In the genomic region with DNA sequence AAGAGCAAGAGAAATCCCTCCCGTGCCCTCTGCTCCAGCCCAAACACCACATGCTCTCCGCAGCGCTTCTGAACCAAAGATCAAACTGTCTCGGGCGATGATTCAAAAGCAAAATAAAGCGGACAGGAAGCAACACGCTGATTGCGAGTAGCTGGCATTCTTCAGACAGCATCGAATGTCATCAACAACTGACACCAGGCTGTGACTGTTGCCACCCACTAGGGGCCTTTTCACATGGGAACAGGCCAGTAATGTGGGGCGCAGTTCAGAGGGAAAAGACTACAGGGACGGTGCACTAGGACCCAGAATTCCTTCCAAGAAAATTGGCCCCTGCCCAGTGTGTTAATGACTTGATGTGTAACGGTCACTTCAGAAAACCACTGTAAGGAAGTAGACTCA, we compare ENCODE assay signal across 8 mouse cellular contexts. TPM values are rescaled to one million over a fixed set of nuclear protein-coding genes. Genes with fewer than 3 reads are reported as not detected.
DNase-seq lines count a peak whose midpoint lies in the region; ATAC-seq and TF ChIP-seq lines count a peak whose summit lies in the region.

No protein-coding gene starts in this region.

- TF ChIP-seq CTCF in embryonic fibroblast, embryonic 13.5 days (IDR thresholded peaks at IDR 0.05; ENCODE audit: borderline replicate concordance, insufficient read depth, low read length): no peak

- H3K4me2 ChIP-seq in heart, embryonic 12.5 days: peak overlapping the region; percentile 90
- H3K4me2 ChIP-seq in kidney, embryonic 15.5 days: peak overlapping the region; percentile 97
- H3K4me2 ChIP-seq in liver, embryonic 11.5 days: peak overlapping the region; percentile 88
- H3K4me2 ChIP-seq in stomach, embryonic 16.5 days (ENCODE audit: low read depth, low read length): peak overlapping the region; percentile 85

- ATAC-seq in heart, embryonic 12.5 days (ENCODE audit: insufficient number of reproducible peaks, low FRiP score): peak; percentile 62
- ATAC-seq in kidney, embryonic 15.5 days (replicated peaks; ENCODE audit: low FRiP score): no peak
- no peak for ATAC-seq in liver, embryonic 11.5 days (replicated peaks; ENCODE audit: low FRiP score)
- ATAC-seq in stomach, embryonic 16.5 days (ENCODE audit: insufficient read depth, low FRiP score): no peak

- peaks cover 11% of the 10 kb centered on the region for H3K4me1 ChIP-seq in embryonic fibroblast, embryonic 13.5 days (ENCODE audit: control insufficient read depth, insufficient read depth, low read length)
- H3K4me1 ChIP-seq in heart, embryonic 12.5 days (replicated peaks): peaks cover 58% of the 10 kb centered on the region
- H3K4me1 ChIP-seq in kidney, embryonic 15.5 days: peaks cover 37% of the 10 kb centered on the region
- H3K4me1 ChIP-seq in liver, embryonic 11.5 days (replicated peaks; ENCODE audit: control insufficient read depth, insufficient read depth, low read length): peaks cover 48% of the 10 kb centered on the region
- H3K4me1 ChIP-seq in stomach, embryonic 16.5 days (ENCODE audit: control insufficient read depth, insufficient read depth, low read length): peaks cover 18% of the 10 kb centered on the region; the same call in 1 of the 2 replicates

- 0% methylated on average over 12 of the region's 12 CpGs for WGBS in heart, embryonic 12.5 days
- under 1% methylated on average over 12 of the region's 12 CpGs for WGBS in kidney, embryonic 15.5 days
- WGBS in liver, embryonic 11.5 days: under 1% methylated on average over 12 of the region's 12 CpGs
- WGBS in stomach, embryonic 16.5 days: under 1% methylated on average over 12 of the region's 12 CpGs

- no peaks in the 10 kb centered on the region for H3K36me3 ChIP-seq in heart, embryonic 12.5 days
- no peaks in the 10 kb centered on the region for H3K36me3 ChIP-seq in kidney, embryonic 15.5 days
- H3K36me3 ChIP-seq in liver, embryonic 11.5 days (ENCODE audit: control insufficient read depth, insufficient read depth, low read length): no peaks in the 10 kb centered on the region
- no peaks in the 10 kb centered on the region for H3K36me3 ChIP-seq in stomach, embryonic 16.5 days (ENCODE audit: control insufficient read depth, insufficient read depth, low read length)

- H3K27me3 ChIP-seq in heart, embryonic 12.5 days (replicated peaks): peaks cover 6% of the 10 kb centered on the region; the same call in 1 of the 2 replicates
- peaks cover 20% of the 10 kb centered on the region; the same call in 1 of the 2 replicates for H3K27me3 ChIP-seq in kidney, embryonic 15.5 days
- no peaks in the 10 kb centered on the region for H3K27me3 ChIP-seq in liver, embryonic 11.5 days (replicated peaks; ENCODE audit: control insufficient read depth, insufficient read depth, low read length)
- no peaks in the 10 kb centered on the region for H3K27me3 ChIP-seq in stomach, embryonic 16.5 days (ENCODE audit: control insufficient read depth, insufficient read depth, low read length)

- TF ChIP-seq POLR2A in embryonic fibroblast, embryonic 13.5 days (IDR thresholded peaks at IDR 0.05; ENCODE audit: low read depth, low read length): no peak

- no peaks in the 10 kb centered on the region for H3K9me3 ChIP-seq in heart, embryonic 12.5 days (replicated peaks)
- no peaks in the 10 kb centered on the region for H3K9me3 ChIP-seq in kidney, embryonic 15.5 days (replicated peaks)
- H3K9me3 ChIP-seq in liver, embryonic 11.5 days (ENCODE audit: control insufficient read depth, low read length): no peaks in the 10 kb centered on the region
- no peaks in the 10 kb centered on the region for H3K9me3 ChIP-seq in stomach, embryonic 16.5 days (replicated peaks; ENCODE audit: control insufficient read depth, low read length)

- peak overlapping the region; percentile 76 for H3K27ac ChIP-seq in embryonic fibroblast, embryonic 13.5 days (ENCODE audit: insufficient read depth, low read length)
- H3K27ac ChIP-seq in heart, embryonic 12.5 days (ENCODE audit: poor library complexity, severe bottlenecking): peak overlapping the region; percentile 87
- H3K27ac ChIP-seq in kidney, embryonic 15.5 days: peak overlapping the region; percentile 86
- peak overlapping the region; percentile 68 for H3K27ac ChIP-seq in liver, embryonic 11.5 days (ENCODE audit: low read depth, low read length)
- H3K27ac ChIP-seq in stomach, embryonic 16.5 days (ENCODE audit: low read length): peak overlapping the region; percentile 86

- H3K4me3 ChIP-seq in embryonic fibroblast, embryonic 13.5 days (ENCODE audit: insufficient read depth, low read length): peak overlapping the region; percentile 83
- peak overlapping the region; percentile 72 for H3K4me3 ChIP-seq in heart, embryonic 12.5 days
- H3K4me3 ChIP-seq in kidney, embryonic 15.5 days (replicated peaks): peak overlapping the region; percentile 81
- peak overlapping the region; percentile 82 for H3K4me3 ChIP-seq in liver, embryonic 11.5 days (ENCODE audit: low read depth, low read length)
- peak overlapping the region; percentile 84 for H3K4me3 ChIP-seq in stomach, embryonic 16.5 days (replicated peaks; ENCODE audit: low read length)

- peak overlapping the region; percentile 81 for H3K9ac ChIP-seq in heart, embryonic 12.5 days
- H3K9ac ChIP-seq in kidney, embryonic 15.5 days: peak overlapping the region; percentile 70; the same call in 1 of the 2 replicates
- H3K9ac ChIP-seq in liver, embryonic 11.5 days (ENCODE audit: low read depth, low read length): peak overlapping the region; percentile 73
- peak overlapping the region; percentile 80 for H3K9ac ChIP-seq in stomach, embryonic 16.5 days (ENCODE audit: low read length)

- peak; percentile 82 for DNase-seq in CD4-positive helper T cell, adult 2 months (ENCODE audit: low read depth, low spot score)
- DNase-seq in adrenal gland, postnatal 36 days: peak; percentile 61 to 68
- peak; percentile 60 for DNase-seq in liver, embryonic 11.5 days (ENCODE audit: low spot score)
- peak; percentile 48 to 67 for DNase-seq in monocyte, adult 2 months (ENCODE audit: low read depth in 1 of 2, low spot score in 2 of 2)

RNA-seq across cellular contexts. Expression of a gene that starts 1.1 kb away (rescaled TPM):
- total RNA-seq in adrenal gland, postnatal 36 days (2021): 10 to 100 TPM; 34.5 to 64.0 TPM
- 57.2 and 62.6 TPM in 2 replicates for polyA plus RNA-seq in embryonic fibroblast, embryonic 13.5 days (2011; ENCODE audit: insufficient read length, low read depth, missing spikeins)
- 35.1 and 41.5 TPM in 2 replicates for polyA plus RNA-seq in heart, embryonic 12.5 days (2016; fragmentation: Nextera tagmentation; extraction: Ambion mirVana)
- 23.2 and 23.5 TPM in 2 replicates for polyA plus RNA-seq in kidney, embryonic 15.5 days (2015; fragmentation: Nextera tagmentation; extraction: Ambion mirVana)
- 37.2 and 38.2 TPM in 2 replicates for polyA plus RNA-seq in liver, embryonic 11.5 days (2014; fragmentation: Nextera tagmentation; extraction: Ambion mirVana)
- polyA plus RNA-seq in stomach, embryonic 16.5 days (2015; fragmentation: Nextera tagmentation; extraction: Ambion mirVana): 30.9 and 35.5 TPM in 2 replicates

RNA-seq across cellular contexts. Expression of a gene that starts 29.4 kb away (rescaled TPM):
- total RNA-seq in adrenal gland, postnatal 36 days (2021): under 1 TPM in 1 of 2 experiments, not detected in 1; 0.20 TPM
- not detected in 2 replicates for polyA plus RNA-seq in embryonic fibroblast, embryonic 13.5 days (2011; ENCODE audit: insufficient read length, low read depth, missing spikeins)
- polyA plus RNA-seq in heart, embryonic 12.5 days (2016; fragmentation: Nextera tagmentation; extraction: Ambion mirVana): 0.26 TPM in 1 of 2 replicates, not detected in the other
- 0.05 TPM in 1 of 2 replicates, not detected in the other for polyA plus RNA-seq in kidney, embryonic 15.5 days (2015; fragmentation: Nextera tagmentation; extraction: Ambion mirVana)
- polyA plus RNA-seq in liver, embryonic 11.5 days (2014; fragmentation: Nextera tagmentation; extraction: Ambion mirVana): 0.19 TPM in 1 of 2 replicates, not detected in the other
- 0.05 and 0.42 TPM in 2 replicates for polyA plus RNA-seq in stomach, embryonic 16.5 days (2015; fragmentation: Nextera tagmentation; extraction: Ambion mirVana)
